Mouse (Mus musculus) limb, embryonic 12.5 days (tissue): ENCODE measurements around the gene Ccdc141. TPM values are rescaled to one million over a fixed set of nuclear protein-coding genes. Genes with fewer than 3 reads are reported as not detected.
A peak's percentile ranks its signal among the peaks of the same experiment; 100 is the strongest.

Source experiments
- ATAC-seq: fragments of 200-750 bp; cut with Nextera tagmentation; 2 replicates; pipeline ENCODE4 v1.8.0; 2017; ENCODE audit warnings: low read depth, moderate TSS enrichment; ENCODE audit not compliant: insufficient number of reproducible peaks, insufficient read depth, low FRiP score, low TSS enrichment
- H3K27ac ChIP-seq: fragments of 300-500 bp; sonication (generic); 2 replicates; pipeline ENCODE4 v1.5.1; 2016; ENCODE audit warnings: mild to moderate bottlenecking, moderate library complexity
- H3K27me3 ChIP-seq: fragments of 300-500 bp; sonication (generic); 2 replicates; pipeline ENCODE4 v1.6.1; 2016; ENCODE audit warnings: mild to moderate bottlenecking, moderate library complexity
- H3K36me3 ChIP-seq: fragments of 300-500 bp; sonication (generic); 2 replicates; pipeline ENCODE4 v1.6.1; 2016; ENCODE audit warnings: mild to moderate bottlenecking, moderate library complexity
- H3K4me1 ChIP-seq: fragments of 300-500 bp; sonication (generic); replicated peaks from 2 replicates; pipeline ENCODE4 v1.6.1; 2016
- H3K4me2 ChIP-seq: fragments of 300-500 bp; sonication (generic); 2 replicates; pipeline ENCODE4 v1.6.1; 2016; ENCODE audit warnings: mild to moderate bottlenecking, moderate library complexity
- H3K4me3 ChIP-seq: fragments of 300-500 bp; sonication (generic); replicated peaks from 2 replicates; pipeline ENCODE4 v1.5.1; 2016; ENCODE audit warnings: mild to moderate bottlenecking
- H3K9ac ChIP-seq: fragments of 300-500 bp; sonication (generic); replicated peaks from 2 replicates; pipeline ENCODE4 v1.6.1; 2016; ENCODE audit warnings: mild to moderate bottlenecking, moderate library complexity
- H3K9me3 ChIP-seq: fragments of 300-500 bp; sonication (generic); 2 replicates; pipeline ENCODE4 v1.6.1; 2016; ENCODE audit warnings: mild to moderate bottlenecking, moderate library complexity
- WGBS: fragments of 180-500 bp; shearing (Covaris S2); methylation state at CpG from one replicate; pipeline ENCODE4 v1.1.7; 2016; 5-methylcytosine and 5-hydroxymethylcytosine counted together
- polyA plus RNA-seq: library from polyadenylated mRNA; unstranded; fragments of >200 nt; fragmentation: Nextera tagmentation; extraction: Ambion mirVana; gene quantifications from 2 replicates; pipeline ENCODE4 v1.2.1, GENCODE M21; 2016

The Ccdc141 gene
- polyA plus RNA-seq, 1 experiment from 2014 or later: 12.3 TPM

GRCm38 (mm10) chr2:77007015-77007414 is 163.4 kb downstream of the Ccdc141 start:
- no peaks in the 10 kb centered on the region for H3K36me3 ChIP-seq
- no peaks in the 10 kb centered on the region for H3K9me3 ChIP-seq
- no peaks in the 10 kb centered on the region for H3K27me3 ChIP-seq
- no peak overlapping the region for H3K4me2 ChIP-seq
- H3K9ac ChIP-seq: no peak overlapping the region
- ATAC-seq: no peak
- H3K27ac ChIP-seq: no peak overlapping the region
- no peaks in the 10 kb centered on the region for H3K4me1 ChIP-seq
- 78% methylated on average over 7 of the region's 7 CpGs for WGBS
- no peak overlapping the region for H3K4me3 ChIP-seq

- Histone ChIP-seq H3K9me3 (no peaks in the 10 kb centered on the region), H3K4me3 (no peak overlapping the region), H3K27me3 (no peaks in the 10 kb centered on the region), H3K27ac (no peak overlapping the region), H3K9ac (no peak overlapping the region), H3K36me3 (no peaks in the 10 kb centered on the region), H3K4me2 (no peak overlapping the region), H3K4me1 (no peaks in the 10 kb centered on the region)
- 67% methylated on average over 2 of the region's 2 CpGs for WGBS
- ATAC-seq: no peak
These were observed 167.3 kb downstream of the Ccdc141 start for GRCm38 (mm10) chr2:77003148-77003547.

GRCm38 (mm10) chr2:76998351-76998750 is 172.1 kb downstream of the Ccdc141 start:
- WGBS: 71% methylated on average over 5 of the region's 5 CpGs
- Histone ChIP-seq H3K4me1 (no peaks in the 10 kb centered on the region), H3K9ac (no peak overlapping the region), H3K27ac (no peak overlapping the region), H3K9me3 (no peaks in the 10 kb centered on the region), H3K4me2 (no peak overlapping the region), H3K4me3 (no peak overlapping the region), H3K27me3 (no peaks in the 10 kb centered on the region), H3K36me3 (no peaks in the 10 kb centered on the region)
- no peak for ATAC-seq

GRCm38 (mm10) chr2:76992493-76993201 is 177.8 kb downstream of the Ccdc141 start:
- Histone ChIP-seq H3K9me3 (no peaks in the 10 kb centered on the region), H3K36me3 (no peaks in the 10 kb centered on the region), H3K4me1 (no peaks in the 10 kb centered on the region; the same call in 1 of the 2 replicates), H3K9ac (no peak overlapping the region), H3K27me3 (no peaks in the 10 kb centered on the region), H3K4me3 (no peak overlapping the region), H3K27ac (peak overlapping the region; percentile 76), H3K4me2 (no peak overlapping the region)
- WGBS: 29% methylated on average over 5 of the region's 5 CpGs
- ATAC-seq: peak; percentile 87

GRCm38 (mm10) chr2:76987317-76987716 is 183.1 kb downstream of the Ccdc141 start:
- H3K27me3 ChIP-seq: no peaks in the 10 kb centered on the region
- no peak for ATAC-seq
- H3K4me3 ChIP-seq: no peak overlapping the region
- H3K9ac ChIP-seq: no peak overlapping the region
- H3K4me2 ChIP-seq: no peak overlapping the region
- no peak overlapping the region for H3K27ac ChIP-seq
- H3K4me1 ChIP-seq: no peaks in the 10 kb centered on the region
- WGBS: 89% methylated on average over 4 of the region's 4 CpGs
- H3K9me3 ChIP-seq: no peaks in the 10 kb centered on the region
- H3K36me3 ChIP-seq: no peaks in the 10 kb centered on the region

- WGBS: 85% methylated on average over 5 of the region's 5 CpGs
- H3K27me3 ChIP-seq: no peaks in the 10 kb centered on the region
- no peaks in the 10 kb centered on the region for H3K4me1 ChIP-seq
- no peaks in the 10 kb centered on the region for H3K36me3 ChIP-seq
- H3K9ac ChIP-seq: no peak overlapping the region
- no peaks in the 10 kb centered on the region for H3K9me3 ChIP-seq
- no peak for ATAC-seq
- H3K27ac ChIP-seq: no peak overlapping the region
- H3K4me3 ChIP-seq: no peak overlapping the region
- H3K4me2 ChIP-seq: no peak overlapping the region
These were observed 186.1 kb downstream of the Ccdc141 start for GRCm38 (mm10) chr2:76984384-76984783.

- Histone ChIP-seq H3K27ac (no peak overlapping the region), H3K4me1 (no peaks in the 10 kb centered on the region), H3K4me3 (no peak overlapping the region), H3K4me2 (no peak overlapping the region), H3K9ac (no peak overlapping the region), H3K36me3 (no peaks in the 10 kb centered on the region), H3K9me3 (no peaks in the 10 kb centered on the region), H3K27me3 (no peaks in the 10 kb centered on the region)
- no peak for ATAC-seq
- WGBS: 41% methylated on average over 5 of the region's 5 CpGs
These were observed 186.8 kb downstream of the Ccdc141 start for GRCm38 (mm10) chr2:76983601-76984000.

GRCm38 (mm10) chr2:76982391-76983145 is 187.9 kb downstream of the Ccdc141 start, which contains the start of gene Ttn:
TSS of gene Ttn (minus strand) at chr2:76982547.
- Histone ChIP-seq H3K4me3 (no peak within 1 kb of the TSS), H3K27me3 (no peaks in the 10 kb centered on the region), H3K36me3 (no peaks in the 10 kb centered on the region), H3K4me2 (no peak within 1 kb of the TSS), H3K9ac (no peak within 1 kb of the TSS), H3K9me3 (no peaks in the 10 kb centered on the region), H3K27ac (no peak within 1 kb of the TSS), H3K4me1 (no peaks in the 10 kb centered on the region)
- 80% methylated on average over 18 of the region's 18 CpGs for WGBS
- no peak for ATAC-seq

- H3K4me1 ChIP-seq: no peaks in the 10 kb centered on the region
- H3K9me3 ChIP-seq: no peaks in the 10 kb centered on the region
- H3K36me3 ChIP-seq: no peaks in the 10 kb centered on the region
- H3K4me3 ChIP-seq: no peak overlapping the region
- H3K4me2 ChIP-seq: no peak overlapping the region
- no peak for ATAC-seq
- no peak overlapping the region for H3K27ac ChIP-seq
- WGBS: 75% methylated on average over 5 of the region's 5 CpGs
- H3K27me3 ChIP-seq: no peaks in the 10 kb centered on the region
- no peak overlapping the region for H3K9ac ChIP-seq
These were observed 188.7 kb downstream of the Ccdc141 start for GRCm38 (mm10) chr2:76981717-76982116.

GRCm38 (mm10) chr2:76980146-76980545 is 190.3 kb downstream of the Ccdc141 start:
- Histone ChIP-seq H3K27ac (no peak overlapping the region), H3K9ac (no peak overlapping the region), H3K27me3 (no peaks in the 10 kb centered on the region)

GRCm38 (mm10) chr2:76977650-76978049 is 192.8 kb downstream of the Ccdc141 start:
- Histone ChIP-seq H3K4me2 (no peak overlapping the region), H3K4me1 (0 out of 2 replicates have a peak, but pooled peaks cover 4% of the 10 kb centered on the region), H3K9ac (no peak overlapping the region), H3K27me3 (no peaks in the 10 kb centered on the region), H3K36me3 (no peaks in the 10 kb centered on the region), H3K9me3 (no peaks in the 10 kb centered on the region), H3K4me3 (no peak overlapping the region), H3K27ac (no peak overlapping the region)
- WGBS: 76% methylated on average over 6 of the region's 6 CpGs
- no peak for ATAC-seq

More at GRCm38 (mm10) chr2:76980146-76980545, 190.3 kb downstream of the Ccdc141 start:
- Histone ChIP-seq H3K4me1 (no peaks in the 10 kb centered on the region), H3K9me3 (no peaks in the 10 kb centered on the region), H3K4me2 (no peak overlapping the region), H3K36me3 (no peaks in the 10 kb centered on the region), H3K4me3 (no peak overlapping the region)
- WGBS: 49% methylated on average over 9 of the region's 9 CpGs
- no peak for ATAC-seq
